Mouse (Mus musculus): ENCODE data around the gene Ubac2. TPM values are rescaled to one million over a fixed set of nuclear protein-coding genes. Genes with fewer than 3 reads are reported as not detected.

The Ubac2 gene
- total RNA-seq, 2 experiments from 2014 or later: 48.4 to 51.8 TPM

DNA sequence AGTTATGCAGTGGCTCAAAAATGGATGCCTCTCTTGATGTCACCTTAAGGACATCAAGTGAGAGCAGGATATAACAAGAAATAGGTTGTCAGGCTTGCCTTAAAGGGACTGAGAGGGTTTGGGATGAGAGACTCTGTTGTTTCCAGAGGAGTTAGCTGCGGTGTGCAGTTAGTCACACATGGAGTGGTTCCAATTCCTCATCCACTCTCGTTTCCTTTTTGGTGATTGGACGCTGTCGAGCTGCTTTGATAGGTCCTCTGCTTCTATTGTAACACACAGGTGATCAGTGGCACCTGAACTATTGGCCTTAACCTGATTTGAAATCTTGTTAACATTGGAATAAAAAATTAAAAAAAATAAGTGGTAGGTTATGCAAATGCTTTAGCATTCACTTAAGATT is 44.3 kb downstream of the Ubac2 start:
- DNase-seq (ENCODE audit: low spot score in 2 of 2): no peak

GRCm38 (mm10) chr14:121924876-121925275 is 46.5 kb downstream of the Ubac2 start:
- DNase-seq (ENCODE audit: low spot score in 2 of 2): no peak

DNA sequence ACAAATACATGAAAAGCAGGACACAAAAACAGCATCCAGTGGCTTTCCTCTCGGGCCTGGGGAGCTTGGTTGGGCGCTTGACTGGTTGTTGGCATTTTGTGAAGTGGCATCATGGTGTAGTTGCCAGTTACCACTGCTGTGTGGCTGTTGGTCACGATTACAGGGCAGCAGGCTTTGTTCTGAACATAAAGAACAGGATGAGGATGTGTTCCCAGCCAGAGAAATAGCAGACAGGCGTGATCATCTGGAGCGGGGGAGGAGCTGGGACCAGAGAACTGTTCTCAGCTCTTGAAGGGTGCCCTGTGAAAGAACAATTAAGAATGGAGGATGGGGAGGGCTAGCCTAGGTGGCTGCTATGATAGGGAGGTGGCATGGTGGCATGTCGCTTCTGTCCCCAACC is 48.5 kb downstream of the Ubac2 start:
- DNase-seq (ENCODE audit: low spot score in 2 of 2): no peak

- no peak for DNase-seq (ENCODE audit: low spot score in 2 of 2)
Observed at GRCm38 (mm10) chr14:121927451-121927850, 49.0 kb downstream of the Ubac2 start.

- peak; percentile 28 to 82 for DNase-seq (ENCODE audit: low spot score in 2 of 2)
Observed at GRCm38 (mm10) chr14:121928375-121929137, 50.1 kb downstream of the Ubac2 start.

DNA sequence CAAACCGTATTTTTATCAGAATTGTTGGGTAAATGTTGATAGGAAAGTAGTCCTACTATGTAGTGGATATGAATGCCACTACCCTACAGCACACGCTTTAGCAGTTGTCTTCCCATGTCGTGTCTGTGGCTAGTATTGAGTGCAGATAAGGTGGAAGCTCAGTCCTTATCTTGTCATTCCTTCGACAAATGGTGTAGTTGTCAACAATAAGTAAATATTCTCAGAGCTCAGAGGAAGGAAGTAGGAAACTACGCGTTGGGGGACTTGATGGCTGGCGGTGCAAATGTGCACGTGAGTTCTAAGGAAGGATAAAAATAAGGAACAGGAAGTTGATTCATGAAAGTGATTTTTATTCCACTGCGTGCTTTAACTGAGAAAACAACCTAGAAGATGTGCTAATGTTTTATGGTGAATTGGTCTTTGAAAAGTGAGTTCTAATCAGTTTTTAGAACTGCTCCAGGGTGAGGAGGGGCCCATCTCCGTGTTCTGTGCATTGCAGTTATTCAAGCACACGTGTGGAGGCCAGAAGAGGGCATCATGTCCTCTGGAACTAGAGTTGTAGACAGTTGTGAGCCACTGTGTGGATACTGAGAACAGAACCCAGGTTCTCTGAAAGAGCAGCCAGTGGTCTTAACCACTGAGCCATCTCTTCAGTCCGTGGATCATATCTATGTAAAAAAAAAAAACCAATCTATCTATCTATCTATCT is 51.0 kb downstream of the Ubac2 start:
- no peak for DNase-seq (ENCODE audit: low spot score in 2 of 2)

- no peak for DNase-seq (ENCODE audit: low spot score in 2 of 2)
Observed at GRCm38 (mm10) chr14:121930731-121931383, 52.4 kb downstream of the Ubac2 start.

GRCm38 (mm10) chr14:121931594-121931993 is 53.2 kb downstream of the Ubac2 start:
- DNase-seq (ENCODE audit: low spot score in 2 of 2): no peak

DNA sequence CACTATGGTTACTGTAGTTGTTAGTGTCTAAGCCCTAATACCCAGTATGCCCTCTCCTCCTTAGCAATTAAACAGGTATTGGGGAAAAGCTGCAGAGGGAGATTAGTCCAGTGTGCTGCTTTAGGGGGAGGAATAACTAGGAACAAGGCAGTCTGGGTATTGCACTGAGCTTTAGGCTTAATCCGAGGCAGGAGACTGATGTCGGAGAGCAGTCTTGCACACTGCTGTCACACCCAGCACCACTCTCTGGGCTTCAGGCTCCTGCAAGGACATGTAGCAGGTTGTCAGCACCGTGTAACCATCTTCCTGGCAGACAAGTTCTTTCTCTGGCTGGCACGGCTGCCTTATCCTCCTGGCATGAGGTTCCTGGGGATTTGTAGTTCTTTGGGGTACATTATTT is 53.8 kb downstream of the Ubac2 start:
- no peak for DNase-seq (ENCODE audit: low spot score in 2 of 2)

GRCm38 (mm10) chr14:121933906-121934596 is 55.6 kb downstream of the Ubac2 start:
- no peak for DNase-seq (ENCODE audit: low spot score in 2 of 2)

DNA sequence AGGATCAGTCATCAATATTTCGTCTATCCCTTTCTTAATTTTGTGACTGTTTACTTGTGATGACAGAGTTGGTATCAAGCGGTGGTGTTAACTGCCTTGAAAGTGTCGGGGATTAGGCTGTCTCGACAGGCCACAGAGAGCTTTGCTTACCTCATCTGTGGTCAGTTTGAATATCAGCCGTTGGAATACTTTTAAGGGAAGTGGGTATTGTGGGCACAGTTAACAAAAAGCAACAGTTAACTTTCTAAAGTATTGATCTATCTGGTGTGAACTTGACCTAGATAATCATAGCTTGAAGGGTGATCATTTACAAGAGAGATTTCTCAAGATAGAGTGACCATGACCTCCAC is 56.2 kb downstream of the Ubac2 start:
- no peak for DNase-seq (ENCODE audit: low spot score in 2 of 2)

GRCm38 (mm10) chr14:121936356-121936755 is 57.9 kb downstream of the Ubac2 start:
- DNase-seq (ENCODE audit: low spot score in 2 of 2): no peak

DNA sequence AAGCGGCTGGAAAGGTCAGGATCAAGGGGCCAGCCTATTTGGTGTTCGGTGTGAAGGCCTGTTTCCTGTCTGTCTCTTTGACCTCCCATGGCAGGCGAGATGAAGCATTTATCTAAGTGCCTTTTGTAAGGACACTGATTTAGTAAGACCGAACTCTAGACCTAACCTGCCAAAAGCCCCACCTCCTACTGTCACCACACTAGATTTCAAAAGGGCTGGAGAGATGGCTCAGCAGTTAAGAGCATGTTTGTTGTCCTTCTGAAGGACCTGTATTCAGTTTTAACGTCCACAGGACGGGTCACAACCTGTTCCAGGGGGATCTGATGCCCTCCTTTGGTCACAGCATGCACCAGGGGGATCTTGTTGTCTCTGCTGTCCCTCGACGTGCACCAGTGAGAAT is 58.4 kb downstream of the Ubac2 start:
- DNase-seq (ENCODE audit: low spot score in 2 of 2): no peak

DNA sequence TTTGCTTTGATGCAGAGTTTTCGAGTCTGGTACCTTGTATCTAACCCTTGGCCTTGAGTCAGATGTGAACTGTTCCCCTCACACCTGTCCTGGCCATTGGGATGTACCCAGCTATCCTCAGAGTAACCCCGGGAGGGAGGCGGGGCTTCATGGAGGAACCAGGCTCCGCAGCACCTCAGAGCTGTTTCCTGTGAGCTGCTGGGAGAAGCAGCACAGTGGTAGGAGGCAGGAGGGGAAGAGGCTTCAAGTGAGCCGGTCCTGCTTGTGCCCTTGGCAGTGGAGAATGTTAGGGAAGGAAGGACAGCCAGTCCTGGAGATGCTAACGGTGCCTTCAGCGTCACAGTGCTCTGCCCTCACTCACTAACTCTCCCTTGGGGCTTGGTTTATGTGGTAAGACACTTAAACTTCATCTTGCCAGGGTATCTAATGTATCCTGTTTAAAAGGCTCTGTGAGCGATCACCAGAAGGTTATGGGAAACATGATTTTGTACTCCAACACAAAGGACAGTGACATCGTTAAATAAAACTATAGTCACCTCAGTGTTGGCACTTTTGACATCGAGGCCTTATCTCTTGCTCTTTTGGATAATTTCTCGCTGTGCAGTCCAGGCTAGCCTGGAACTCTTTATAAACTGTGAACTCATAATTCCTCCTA is 59.3 kb downstream of the Ubac2 start:
- no peak for DNase-seq (ENCODE audit: low spot score in 2 of 2)

- DNase-seq (ENCODE audit: low spot score in 2 of 2): no peak
Observed at GRCm38 (mm10) chr14:121938256-121939191, 60.1 kb downstream of the Ubac2 start.

DNA sequence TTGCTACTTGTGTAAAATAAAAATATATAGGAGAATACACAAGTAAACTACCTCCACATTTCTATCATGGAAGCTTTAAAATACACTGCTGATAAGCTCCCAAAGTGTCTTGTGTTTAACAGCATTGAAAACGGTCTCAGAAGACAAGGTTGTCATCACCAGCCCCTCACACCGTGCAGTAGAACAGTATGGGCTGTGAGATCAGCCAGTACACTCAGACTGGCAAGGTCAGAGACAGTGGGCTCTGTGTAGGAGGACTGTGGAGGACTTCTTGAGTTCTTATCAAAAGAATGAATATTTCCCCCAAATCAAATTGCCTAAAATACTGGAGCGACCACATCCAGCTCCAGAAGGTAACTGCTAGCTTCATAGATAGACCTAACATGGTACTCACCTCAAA is 61.2 kb downstream of the Ubac2 start:
- no peak for DNase-seq (ENCODE audit: low spot score in 2 of 2)

GRCm38 (mm10) chr14:121946131-121946530 is 67.7 kb downstream of the Ubac2 start:
- no peak for DNase-seq (ENCODE audit: low spot score in 2 of 2)

DNA sequence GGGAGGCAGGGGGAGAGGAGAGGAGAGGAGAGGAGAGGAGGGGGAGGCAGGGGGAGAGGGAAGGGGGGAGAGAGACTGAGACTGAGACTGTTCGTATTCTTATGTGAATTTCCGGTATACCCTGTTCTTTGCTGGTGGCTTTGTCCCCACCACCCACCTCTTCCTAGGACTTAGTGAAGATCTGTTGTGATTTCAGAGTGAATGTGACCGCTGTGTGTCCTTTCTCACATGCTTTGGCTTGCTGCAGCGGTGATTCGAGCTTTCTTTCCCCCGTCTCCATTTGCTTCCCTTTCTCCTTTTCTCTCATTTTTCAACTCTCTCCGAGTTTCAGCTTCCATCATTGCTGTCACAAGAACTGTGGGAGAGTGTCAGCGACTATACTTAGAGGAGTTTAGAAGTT is 68.3 kb downstream of the Ubac2 start:
- no peak for DNase-seq (ENCODE audit: low spot score in 2 of 2)

- DNase-seq (ENCODE audit: low spot score in 2 of 2): no peak
Observed at GRCm38 (mm10) chr14:121947201-121947760, 68.9 kb downstream of the Ubac2 start.

DNA sequence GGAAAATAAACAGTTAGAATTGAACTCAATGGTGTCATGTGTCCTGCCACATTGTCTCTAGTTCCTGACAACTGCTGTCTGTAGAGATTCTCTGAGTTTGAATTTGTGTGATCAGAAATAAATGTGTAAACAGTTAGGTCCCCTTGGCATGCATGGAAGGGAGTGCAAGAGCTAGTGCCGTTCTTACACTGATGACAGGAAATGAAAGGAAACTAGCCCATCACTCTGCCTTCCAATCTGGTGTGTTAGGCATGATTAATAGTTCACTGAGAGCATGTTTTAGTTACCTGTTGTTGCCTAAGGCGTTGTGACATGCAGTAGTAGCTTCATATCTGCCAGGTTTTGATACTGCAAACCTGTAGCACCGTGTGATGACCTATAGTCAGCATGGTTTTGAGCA is 69.5 kb downstream of the Ubac2 start:
- DNase-seq (ENCODE audit: low spot score in 2 of 2): no peak
